Comparison of ENCODE assay signal across 14 mouse cellular contexts in genomic region chr9:72686506-72686905, GRCm38 (mm10). TPM values are rescaled to one million over a fixed set of nuclear protein-coding genes. Genes with fewer than 3 reads are reported as not detected.
DNase-seq lines count a peak whose midpoint lies in the region; ATAC-seq and TF ChIP-seq lines count a peak whose summit lies in the region.
"Had no signal": no experiment of that assay in that cellular context is flagged by ENCODE, and none has a peak within 500 bp of the region (broad histone marks: within the 10 kb centered on the region; RNA-seq: fewer than 3 reads in every experiment).

No protein-coding gene starts in this region.

- 72% methylated on average over 4 of the region's 4 CpGs for WGBS in embryonic facial prominence, embryonic 15.5 days
- 88% methylated on average over 4 of the region's 4 CpGs for WGBS in embryonic facial prominence, embryonic 10.5 days
- whole genome bisulfite sequencing in liver, postnatal 0 days (ENCODE audit: insufficient replicate concordance) = 77% methylated on average over 4 of the region's 4 CpGs
- WGBS in hindbrain, postnatal 0 days = 67% methylated on average over 4 of the region's 4 CpGs

- intact Hi-C loops in left cerebral cortex, postnatal 36 days (cut with DNase I) = no loop called here

- DNase-seq in embryonic facial prominence, embryonic 10.5 days (ENCODE audit: low spot score) = no peak
- peak; percentile 24 for DNase-seq in liver, postnatal 0 days
- no peak for DNase-seq in liver
- DNase-seq in adrenal gland, postnatal 14 days = peak; percentile 78
- DNase-seq in heart, postnatal 4 days = peak; percentile 64
- no peak for DNase-seq in hindbrain, postnatal 0 days (ENCODE audit: low spot score)
- no peak for DNase-seq in left cerebral cortex, postnatal 36 days (ENCODE audit: low spot score in 2 of 2)
- DNase-seq: cerebellum, adult 8-10 months had no signal

- H3K36me3 ChIP-seq in embryonic facial prominence, embryonic 15.5 days = peaks cover 86% of the 10 kb centered on the region
- peaks cover 100% of the 10 kb centered on the region for H3K36me3 ChIP-seq in embryonic facial prominence, embryonic 10.5 days (replicated peaks)
- peaks cover 53% of the 10 kb centered on the region for H3K36me3 ChIP-seq in liver, postnatal 0 days (replicated peaks; ENCODE audit: insufficient read depth, low read length)
- H3K36me3 ChIP-seq in hindbrain, postnatal 0 days (ENCODE audit: insufficient read depth, low read length) = peaks cover 53% of the 10 kb centered on the region

- no peaks in the 10 kb centered on the region for H3K9me3 ChIP-seq in embryonic facial prominence, embryonic 15.5 days (replicated peaks)
- H3K9me3 ChIP-seq in embryonic facial prominence, embryonic 10.5 days = no peaks in the 10 kb centered on the region
- H3K9me3 ChIP-seq in liver, postnatal 0 days (ENCODE audit: low read length) = no peaks in the 10 kb centered on the region
- no peaks in the 10 kb centered on the region for H3K9me3 ChIP-seq in hindbrain, postnatal 0 days (ENCODE audit: low read length)
- H3K9me3 ChIP-seq: midbrain, embryonic 12.5 days; neural tube, embryonic 13.5 days had no signal

- peaks cover 21% of the 10 kb centered on the region for H3K4me1 ChIP-seq in embryonic facial prominence, embryonic 15.5 days
- no peaks in the 10 kb centered on the region; the same call in 1 of the 2 replicates for H3K4me1 ChIP-seq in embryonic facial prominence, embryonic 10.5 days
- H3K4me1 ChIP-seq in liver, postnatal 0 days (ENCODE audit: insufficient read depth) = peaks cover 16% of the 10 kb centered on the region; the same call in 1 of the 2 replicates
- H3K4me1 ChIP-seq in hindbrain, postnatal 0 days (ENCODE audit: insufficient read depth, low read length) = no peaks in the 10 kb centered on the region
- H3K4me1 ChIP-seq: midbrain, embryonic 12.5 days had no signal

- no peak for TF ChIP-seq EP300 in liver, postnatal 0 days (IDR thresholded peaks at IDR 0.05; ENCODE audit: low read depth)

- no peak overlapping the region for H3K9ac ChIP-seq in embryonic facial prominence, embryonic 15.5 days
- no peak overlapping the region for H3K9ac ChIP-seq in liver, postnatal 0 days (replicated peaks)
- no peak overlapping the region for H3K9ac ChIP-seq in hindbrain, postnatal 0 days (replicated peaks; ENCODE audit: low read length)
- H3K9ac ChIP-seq: liver, embryonic 14.5 days; midbrain, embryonic 12.5 days; neural tube, embryonic 13.5 days had no signal

- H3K4me2 ChIP-seq in embryonic facial prominence, embryonic 15.5 days (replicated peaks) = no peak overlapping the region
- H3K4me2 ChIP-seq in liver, postnatal 0 days (ENCODE audit: low read depth, low read length) = no peak overlapping the region
- no peak overlapping the region for H3K4me2 ChIP-seq in hindbrain, postnatal 0 days (ENCODE audit: low read depth, low read length)
- H3K4me2 ChIP-seq: midbrain, embryonic 12.5 days; neural tube, embryonic 13.5 days had no signal

- no peaks in the 10 kb centered on the region for H3K27me3 ChIP-seq in embryonic facial prominence, embryonic 15.5 days
- H3K27me3 ChIP-seq in embryonic facial prominence, embryonic 10.5 days (replicated peaks; ENCODE audit: low read depth, poor library complexity, severe bottlenecking) = no peaks in the 10 kb centered on the region
- H3K27me3 ChIP-seq in liver, postnatal 0 days (ENCODE audit: insufficient read depth, low read length) = no peaks in the 10 kb centered on the region
- H3K27me3 ChIP-seq in hindbrain, postnatal 0 days (ENCODE audit: insufficient read depth, low read length) = no peaks in the 10 kb centered on the region
- H3K27me3 ChIP-seq: midbrain, embryonic 12.5 days; neural tube, embryonic 13.5 days had no signal

- TF ChIP-seq CTCF in liver, postnatal 0 days (IDR thresholded peaks at IDR 0.05; ENCODE audit: low read depth) = no peak
- TF ChIP-seq CTCF in hindbrain, postnatal 0 days (IDR thresholded peaks at IDR 0.05; ENCODE audit: low read depth) = no peak

- no peak overlapping the region for H3K4me3 ChIP-seq in embryonic facial prominence, embryonic 15.5 days (replicated peaks)
- no peak overlapping the region for H3K4me3 ChIP-seq in embryonic facial prominence, embryonic 10.5 days
- no peak overlapping the region for H3K4me3 ChIP-seq in liver, postnatal 0 days (ENCODE audit: low read depth, low read length)
- H3K4me3 ChIP-seq in hindbrain, postnatal 0 days (ENCODE audit: low read length) = no peak overlapping the region
- H3K4me3 ChIP-seq: midbrain, embryonic 12.5 days; neural tube, embryonic 13.5 days had no signal

- ATAC-seq in embryonic facial prominence, embryonic 15.5 days (ENCODE audit: insufficient number of reproducible peaks, low FRiP score, low TSS enrichment, low read depth) = no peak
- no peak for ATAC-seq in liver, postnatal 0 days
- no peak for ATAC-seq in hindbrain, postnatal 0 days
- ATAC-seq: intestine, postnatal 0 days had no signal

- H3K27ac ChIP-seq in embryonic facial prominence, embryonic 15.5 days (replicated peaks) = 0 out of 2 replicates have a peak overlapping the region, but pooled peaks have one; percentile 39
- no peak overlapping the region for H3K27ac ChIP-seq in embryonic facial prominence, embryonic 10.5 days (replicated peaks)
- H3K27ac ChIP-seq in liver, postnatal 0 days (ENCODE audit: low read depth) = 0 out of 2 replicates have a peak overlapping the region, but pooled peaks have one; percentile 14
- no peak overlapping the region for H3K27ac ChIP-seq in hindbrain, postnatal 0 days
- H3K27ac ChIP-seq: liver, embryonic 14.5 days; midbrain, embryonic 12.5 days; neural tube, embryonic 13.5 days; stomach, postnatal 0 days had no signal

RNA-seq across cellular contexts. Expression of gene Nedd4, which starts 24.4 kb away (rescaled TPM):
- 541 and 546 TPM in 2 replicates for polyA plus RNA-seq in embryonic facial prominence, embryonic 15.5 days (2015; fragmentation: Nextera tagmentation; extraction: Ambion mirVana)
- polyA plus RNA-seq in embryonic facial prominence, embryonic 10.5 days (2016; fragmentation: Nextera tagmentation; extraction: Ambion mirVana) = 660 and 664 TPM in 2 replicates
- 56.7 and 70.3 TPM in 2 replicates for polyA plus RNA-seq in liver, postnatal 0 days (2015; fragmentation: Nextera tagmentation; extraction: Ambion mirVana)
- 490 and 493 TPM in 2 replicates for total RNA-seq in adrenal gland, postnatal 14 days (2021)
- 100 to 1,000 TPM; 610 to 637 TPM for total RNA-seq in heart, postnatal 4 days (2021)
- 393 and 416 TPM in 2 replicates for total RNA-seq in hindbrain, postnatal 0 days (2014; rRNA removed)
- polyA plus RNA-seq in hindbrain, postnatal 0 days (2015; fragmentation: Nextera tagmentation; extraction: Ambion mirVana) = 340 and 356 TPM in 2 replicates
- total RNA-seq in left cerebral cortex, postnatal 36 days (2021) = 100 to 1,000 TPM; 259 to 289 TPM

Comparison
In these comparisons a context has a peak if more than half of its experiments do, and no peak if none do; other contexts are left out.
1. H3K27ac ChIP-seq: peak in embryonic facial prominence, embryonic 15.5 days (single experiment) and liver, postnatal 0 days (single experiment); none in embryonic facial prominence, embryonic 10.5 days (single experiment) and hindbrain, postnatal 0 days (single experiment).
2. DNase-seq: peak in liver, postnatal 0 days (single experiment), adrenal gland, postnatal 14 days (single experiment) and heart, postnatal 4 days (single experiment); none in embryonic facial prominence, embryonic 10.5 days (single experiment), liver (single experiment), hindbrain, postnatal 0 days (single experiment) and left cerebral cortex, postnatal 36 days (0 of 2).